In genomic region chr9:45294210-45295011, GRCm38 (mm10) we compare ENCODE assay signal across 12 mouse cellular contexts. TPM values are rescaled to one million over a fixed set of nuclear protein-coding genes. Genes with fewer than 3 reads are reported as not detected.
DNase-seq lines count a peak whose midpoint lies in the region; ATAC-seq and TF ChIP-seq lines count a peak whose summit lies in the region.
"Had no signal": no experiment of that assay in that cellular context is flagged by ENCODE, and none has a peak within 500 bp of the region (broad histone marks: within the 10 kb centered on the region; RNA-seq: fewer than 3 reads in every experiment).

No protein-coding gene starts in this region.

- peak; percentile 94 for DNase-seq in heart, adult 11 months
- DNase-seq in heart, adult 9 months (ENCODE audit: low spot score in 2 of 2), result no peak
- peak; percentile 58 to 75 for DNase-seq in spleen, adult 2 months (ENCODE audit: low read depth in 1 of 2, low spot score in 2 of 2)
- DNase-seq in spleen, postnatal 10 days (ENCODE audit: low spot score in 2 of 2), result no peak
- no peak for DNase-seq in forebrain, postnatal 0 days
- DNase-seq in urinary bladder, adult 18-20 months (ENCODE audit: low spot score in 2 of 2), result no peak
- no peak for DNase-seq in right cerebral cortex, adult 2 months (ENCODE audit: low spot score in 2 of 2)
- DNase-seq: cerebellum, postnatal 14 days had no signal

- no peak for TF ChIP-seq POLR2A in spleen, adult 2 months (IDR thresholded peaks at IDR 0.05; ENCODE audit: low read depth, low read length)

- no peaks in the 10 kb centered on the region for H3K9me3 ChIP-seq in forebrain, postnatal 0 days (ENCODE audit: low read length)

- no peak for TF ChIP-seq CTCF in spleen, adult 2 months (IDR thresholded peaks at IDR 0.05; ENCODE audit: extremely low read depth, insufficient read depth, insufficient read length, insufficient replicate concordance)
- TF ChIP-seq CTCF in forebrain, postnatal 0 days (IDR thresholded peaks at IDR 0.05; ENCODE audit: low read depth), result no peak

- H3K4me2 ChIP-seq in forebrain, postnatal 0 days (ENCODE audit: low read depth), result no peak overlapping the region

- no peak overlapping the region for H3K9ac ChIP-seq in forebrain, postnatal 0 days

- no peaks in the 10 kb centered on the region for H3K27me3 ChIP-seq in spleen, adult 2 months (ENCODE audit: control insufficient read depth, insufficient read depth, low read length)
- H3K27me3 ChIP-seq in forebrain, postnatal 0 days (ENCODE audit: insufficient read depth, low read length), result no peaks in the 10 kb centered on the region

- H3K4me1 ChIP-seq in spleen, adult 2 months (ENCODE audit: control insufficient read depth, insufficient read depth, insufficient read length), result peaks cover 42% of the 10 kb centered on the region; the same call in 1 of the 2 replicates
- no peaks in the 10 kb centered on the region for H3K4me1 ChIP-seq in forebrain, postnatal 0 days (ENCODE audit: insufficient read depth)

- H3K27ac ChIP-seq in spleen, adult 2 months (ENCODE audit: insufficient read depth, low read length), result peak overlapping the region; percentile 99
- peak overlapping the region; percentile 75 for H3K27ac ChIP-seq in macrophage
- H3K27ac ChIP-seq in forebrain, postnatal 0 days (ENCODE audit: low read depth, low read length), result no peak overlapping the region

- 11% methylated on average over 10 of the region's 10 CpGs for WGBS in spleen, adult 2 months
- 6% methylated on average over 10 of the region's 10 CpGs for WGBS in macrophage (ENCODE audit: missing documents)
- WGBS in forebrain, postnatal 0 days, result 70% methylated on average over 10 of the region's 10 CpGs

- H3K36me3 ChIP-seq in spleen, adult 2 months (ENCODE audit: control insufficient read depth, insufficient read depth, low read length), result no peaks in the 10 kb centered on the region
- H3K36me3 ChIP-seq in macrophage (ENCODE audit: inconsistent target), result no peaks in the 10 kb centered on the region
- no peaks in the 10 kb centered on the region for H3K36me3 ChIP-seq in forebrain, postnatal 0 days (ENCODE audit: insufficient read depth)

- H3K79me2 ChIP-seq in macrophage (ENCODE audit: inconsistent target), result no peaks in the 10 kb centered on the region

- no peak for ATAC-seq in forebrain, postnatal 0 days

- no peak overlapping the region for H3K4me3 ChIP-seq in spleen, adult 2 months (ENCODE audit: extremely low read depth, insufficient read depth, insufficient read length)
- H3K4me3 ChIP-seq in macrophage (ENCODE audit: inconsistent target), result no peak overlapping the region
- no peak overlapping the region for H3K4me3 ChIP-seq in forebrain, postnatal 0 days (ENCODE audit: low read depth, low read length)
- H3K4me3 ChIP-seq: erythroblast, embryonic 14.5 days had no signal

RNA-seq across cellular contexts. Expression of gene Tmprss13, which starts 24.5 kb away (rescaled TPM):
- polyA plus RNA-seq in spleen, adult 2 months (2012; rRNA removed), result 0.20 and 0.25 TPM in 2 replicates
- not detected for total RNA-seq in macrophage (2018; cell fraction: chromatin; rRNA removed)
- total RNA-seq in macrophage (2018; cell fraction: cytosol; rRNA removed), result not detected
- total RNA-seq in macrophage (2018; cell fraction: nucleus; rRNA removed), result not detected
- not detected in 3 replicates for polyA plus RNA-seq in macrophage (2018)
- not detected in 2 replicates for total RNA-seq in forebrain, postnatal 0 days (2014; rRNA removed)
- polyA plus RNA-seq in forebrain, postnatal 0 days (2015; fragmentation: Nextera tagmentation; extraction: Ambion mirVana), result 0.05 TPM in 1 of 2 replicates, not detected in the other
- total RNA-seq: left cerebral cortex, adult 18-20 months had no signal
- polyA plus RNA-seq: erythroblast, embryonic 14.5 days; liver, embryonic 16.5 days had no signal

RNA-seq across cellular contexts. Expression of gene Il10ra, which starts 25.5 kb away (rescaled TPM):
- polyA plus RNA-seq in spleen, adult 2 months (2012; rRNA removed), result 60.6 and 65.1 TPM in 2 replicates
- total RNA-seq in macrophage (2018; cell fraction: chromatin; rRNA removed), result 100 to 1,000 TPM; 199 to 663 (median 293) TPM
- total RNA-seq in macrophage (2018; cell fraction: cytosol; rRNA removed), result 100 to 1,000 TPM in 25 of 26 experiments, 10 to 100 TPM in 1; 81.1 to 253 (median 147) TPM
- 100 to 1,000 TPM; 160 to 690 (median 355) TPM for total RNA-seq in macrophage (2018; cell fraction: nucleus; rRNA removed)
- 35.9 to 150 TPM (median 72.1 TPM) in 3 replicates for polyA plus RNA-seq in macrophage (2018)
- total RNA-seq in forebrain, postnatal 0 days (2014; rRNA removed), result 1.4 and 1.6 TPM in 2 replicates
- 0.46 and 0.48 TPM in 2 replicates for polyA plus RNA-seq in forebrain, postnatal 0 days (2015; fragmentation: Nextera tagmentation; extraction: Ambion mirVana)

Comparison
In these comparisons a context has a peak if more than half of its experiments do, and no peak if none do; other contexts are left out.
1. DNase-seq: peak in heart, adult 11 months (single experiment) and spleen, adult 2 months (2 of 2); none in heart, adult 9 months (0 of 2), spleen, postnatal 10 days (0 of 2), forebrain, postnatal 0 days (single experiment), urinary bladder, adult 18-20 months (0 of 2) and right cerebral cortex, adult 2 months (0 of 2).
2. RNA of gene Il10ra, which starts 25.5 kb away (polyA plus RNA-seq): 35.9 to 150 TPM in macrophage and 60.6 to 65.1 TPM in spleen, adult 2 months; 0.46 to 0.48 TPM in forebrain, postnatal 0 days; every median in the first group is over 10 times any median in the second.